Mouse (Mus musculus): ENCODE data around the gene Hexim1. TPM values are rescaled to one million over a fixed set of nuclear protein-coding genes. Genes with fewer than 3 reads are reported as not detected.

Gene Hexim1
- total RNA-seq, 2 experiments from 2014 or later = 18.6 to 21.8 TPM

DNA sequence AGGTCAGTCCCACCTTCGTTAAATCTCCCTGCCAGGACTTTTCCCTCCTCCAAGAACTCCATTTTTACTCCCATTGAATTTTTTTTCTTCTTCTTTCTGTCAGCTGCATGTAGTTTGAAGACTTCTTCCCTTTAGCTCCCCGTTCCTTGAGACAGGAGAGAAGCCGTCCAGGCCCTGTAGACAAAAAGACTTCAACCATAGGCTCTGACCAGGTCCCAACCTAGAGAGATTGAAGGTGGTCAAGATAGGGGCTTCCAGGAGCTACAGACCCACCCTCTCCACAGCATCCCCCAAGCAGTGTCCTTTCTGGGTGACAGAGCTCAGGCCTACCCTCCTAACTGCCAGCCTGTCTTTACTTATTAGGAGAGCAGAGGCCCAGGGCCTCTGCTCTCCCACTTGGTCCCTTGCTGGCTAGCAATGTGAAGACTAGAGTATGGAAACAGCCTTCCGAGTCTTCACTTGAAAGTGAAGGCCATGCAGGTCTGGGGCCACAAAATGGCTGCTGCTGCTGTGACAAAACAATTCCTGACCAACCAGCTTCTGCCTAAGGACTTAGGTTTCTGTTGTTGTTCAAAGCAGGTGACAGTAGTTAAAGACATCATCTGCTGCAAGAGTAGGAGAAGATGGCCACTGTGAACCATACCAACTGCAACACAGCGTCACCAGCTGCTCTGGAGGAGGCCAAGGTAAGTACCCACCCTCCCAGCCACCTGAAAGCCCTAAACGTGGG, 17.6 kb downstream of the Hexim1 start:
- Histone ChIP-seq H3K4me3 (peak overlapping the region; percentile 65), H3K27ac (peak overlapping the region; percentile 100)
- intact Hi-C loops (cut with DNase I) = no loop called here
- no peak for DNase-seq
- TF ChIP-seq CTCF (IDR thresholded peaks at IDR 0.05) = no peak

DNA sequence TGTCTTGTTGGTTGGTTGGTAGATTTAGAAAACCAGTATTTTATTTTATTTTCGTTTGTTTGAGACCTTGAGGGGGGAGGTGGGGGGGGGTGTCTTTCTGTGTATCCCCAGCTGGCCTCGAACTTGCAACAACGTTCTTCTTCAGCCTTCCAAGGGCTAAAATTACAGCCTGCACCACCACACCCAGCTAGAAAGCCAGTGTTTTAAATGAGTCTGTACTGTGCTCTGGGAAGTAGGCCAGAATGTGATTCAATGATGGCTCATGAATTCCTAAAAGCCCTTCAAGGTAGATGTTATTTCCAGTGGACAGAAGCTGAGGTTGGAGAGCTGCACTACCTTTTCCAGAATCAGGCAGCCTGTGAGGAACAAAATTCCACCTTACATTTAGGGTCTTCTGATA, 18.2 kb downstream of the Hexim1 start:
- no peak for TF ChIP-seq CTCF (IDR thresholded peaks at IDR 0.05)
- intact Hi-C loops (cut with DNase I) = no loop called here
- Histone ChIP-seq H3K4me3 (no peak overlapping the region), H3K27ac (peak overlapping the region; percentile 100)
- no peak for DNase-seq

DNA sequence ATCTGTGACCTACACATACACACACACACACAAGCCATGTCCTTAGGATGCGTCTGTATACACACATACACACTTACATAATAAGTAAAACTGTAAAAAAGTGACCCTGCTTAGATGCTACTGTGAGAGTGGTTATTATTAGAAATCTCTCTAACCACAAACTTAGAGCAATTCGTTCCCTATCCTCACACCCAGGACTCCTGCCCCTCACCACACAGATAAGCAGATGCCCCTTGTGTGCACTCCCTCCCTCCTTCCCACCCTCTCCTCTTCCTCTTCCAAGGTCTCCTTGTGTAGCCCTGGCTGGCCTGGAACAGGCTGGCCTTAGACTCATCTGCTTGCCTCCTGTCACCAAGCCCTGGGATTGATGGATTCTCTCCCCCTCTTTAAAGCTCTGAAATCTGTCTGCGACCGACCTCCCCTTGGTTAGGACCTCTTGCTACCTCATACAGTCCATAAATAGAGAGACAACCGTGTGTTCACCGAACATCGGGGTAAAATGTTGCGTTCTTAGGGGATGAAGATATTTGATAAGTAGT, 20.1 kb downstream of the Hexim1 start:
- TF ChIP-seq CTCF (IDR thresholded peaks at IDR 0.05) = no peak
- intact Hi-C loops (cut with DNase I) = no loop called here

DNA sequence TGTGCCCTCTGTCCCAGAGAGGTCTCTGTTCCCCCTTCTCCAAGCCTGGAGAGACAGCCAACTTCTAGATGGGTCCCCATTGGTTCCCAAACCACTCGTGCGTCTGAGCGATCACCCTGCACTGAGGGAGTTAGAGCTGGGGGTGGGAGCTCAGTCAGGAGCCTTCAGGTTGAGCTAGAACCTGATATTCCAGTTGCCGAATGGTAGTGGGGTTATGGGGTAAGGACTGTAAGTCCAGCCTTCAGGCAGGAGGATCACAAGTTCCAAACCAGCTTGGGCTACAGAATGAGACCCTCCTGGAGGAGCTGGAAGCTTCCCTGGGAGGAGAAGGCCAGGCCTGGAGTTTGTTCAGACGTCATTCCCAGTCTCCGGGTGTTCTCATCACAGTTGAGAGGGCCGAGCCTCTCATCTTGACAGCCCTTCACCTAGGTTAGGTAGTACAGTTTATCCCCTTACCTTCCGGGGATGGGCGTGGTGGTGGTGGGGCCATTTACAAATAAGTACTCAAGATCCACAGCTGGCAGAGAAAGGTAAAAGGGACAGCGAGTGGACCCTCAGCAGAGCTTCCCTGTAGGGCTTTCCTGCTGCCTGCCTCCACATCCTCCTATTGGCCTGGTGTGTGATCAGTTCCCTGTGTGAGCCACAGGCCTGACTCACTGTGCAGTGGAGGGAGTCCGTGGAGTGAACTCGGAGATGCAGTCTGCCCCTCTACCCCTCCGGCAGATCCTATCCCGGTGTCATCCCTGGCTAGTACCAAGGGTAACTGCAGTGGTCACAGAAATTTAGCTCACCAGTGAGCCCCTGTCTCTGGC, 24.1 kb downstream of the Hexim1 start:
- no peak for DNase-seq
- Histone ChIP-seq H3K4me3 (no peak overlapping the region), H3K27ac (peak overlapping the region; percentile 84)
- intact Hi-C loops (cut with DNase I) = loop anchor here (5.0 kb wide), 1 partner anchor 38 kb away; the partner anchor contains the start of genes Acbd4 and Plcd3
- no peak for TF ChIP-seq CTCF (IDR thresholded peaks at IDR 0.05)

More for the DNA sequence above, 20.1 kb downstream of the Hexim1 start:
- no peak for DNase-seq
- H3K4me3 ChIP-seq = no peak overlapping the region
- no peak overlapping the region for H3K27ac ChIP-seq

DNA sequence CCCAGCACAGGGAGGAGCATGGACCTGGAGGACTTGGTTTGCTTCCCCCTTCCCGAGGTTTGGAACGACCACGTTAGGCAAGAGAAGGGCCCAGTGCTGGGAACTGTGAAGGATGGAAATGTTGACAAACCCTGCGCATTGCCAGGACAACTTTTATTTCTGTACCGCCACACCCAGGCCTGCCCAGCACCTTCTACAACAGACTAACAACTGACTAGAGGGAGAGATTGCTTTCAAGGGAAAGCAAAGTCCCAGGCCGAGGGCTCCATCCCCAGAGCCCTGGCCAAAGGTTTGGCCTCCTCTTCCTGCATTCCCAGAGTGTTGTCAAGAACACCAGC, 24.7 kb downstream of the Hexim1 start:
- Histone ChIP-seq H3K27ac (peak overlapping the region; percentile 84), H3K4me3 (peak overlapping the region; percentile 6; the same call in 1 of the 2 replicates)
- DNase-seq = peak; percentile 60
- no peak for TF ChIP-seq CTCF (IDR thresholded peaks at IDR 0.05)
- intact Hi-C loops (cut with DNase I) = loop anchor here (5.0 kb wide), 1 partner anchor 38 kb away; the partner anchor contains the start of genes Acbd4 and Plcd3

DNA sequence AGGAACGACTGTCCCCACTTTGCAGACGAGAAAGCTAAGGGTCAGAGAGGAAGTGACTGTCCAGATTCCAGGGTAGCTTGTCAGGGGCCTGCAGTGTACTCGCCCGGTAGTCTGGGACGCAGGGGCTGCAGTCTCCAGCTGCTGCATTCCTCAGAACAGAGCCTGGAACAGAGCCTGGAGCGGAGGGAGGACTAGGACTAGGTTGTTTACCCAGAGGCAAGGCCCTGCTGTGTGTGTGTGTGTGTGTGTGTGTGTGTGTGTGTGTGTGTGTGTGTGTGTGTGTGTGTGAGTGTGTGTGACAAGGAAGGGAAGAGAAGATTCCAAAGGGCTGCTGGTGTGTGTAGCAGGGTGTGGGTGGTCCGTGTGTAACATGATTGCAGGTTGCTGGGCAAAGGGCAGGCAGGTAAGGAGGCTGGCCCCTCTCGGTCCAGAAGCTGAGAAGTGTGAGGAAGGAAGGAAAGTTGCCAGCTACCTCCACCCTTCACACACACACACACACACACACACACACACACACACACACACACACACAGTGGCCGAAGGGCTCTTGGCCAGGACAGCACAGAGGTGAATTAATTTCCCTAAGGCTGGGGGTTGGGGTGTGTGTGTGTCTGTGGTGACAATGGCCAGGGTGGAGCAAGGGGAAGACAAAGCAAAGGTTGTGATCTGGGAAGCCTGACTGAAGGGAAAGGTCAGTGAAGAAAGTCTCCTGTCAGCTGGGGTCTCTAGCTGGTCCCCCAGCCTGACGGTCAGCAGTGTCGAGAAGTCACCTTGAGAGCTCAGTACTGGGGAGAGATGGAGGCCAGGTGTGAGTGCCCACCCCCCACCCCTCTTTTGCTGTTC, 25.3 kb downstream of the Hexim1 start:
- DNase-seq = peak; percentile 79
- Histone ChIP-seq H3K4me3 (peak overlapping the region; percentile 32), H3K27ac (peak overlapping the region; percentile 84)
- intact Hi-C loops (cut with DNase I) = loop anchor here (5.0 kb wide), 1 partner anchor 39 kb away; the partner anchor contains the start of genes Acbd4 and Plcd3
- no peak for TF ChIP-seq CTCF (IDR thresholded peaks at IDR 0.05)

DNA sequence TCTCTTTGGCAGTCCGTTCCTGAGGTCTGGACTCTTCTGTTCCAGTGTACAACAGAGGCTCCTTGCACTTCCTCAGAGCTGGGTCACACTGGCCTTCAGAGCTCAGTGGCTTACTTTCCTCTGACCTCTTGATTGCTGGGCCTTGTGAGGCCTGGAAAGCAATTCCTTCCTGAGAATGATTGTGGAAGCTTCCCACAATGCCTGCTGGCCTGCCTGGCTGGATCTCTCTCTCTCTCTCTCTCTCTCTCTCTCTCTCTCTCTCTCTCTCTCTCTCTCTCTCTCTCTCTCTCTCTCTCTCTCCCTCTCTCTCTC, 25.9 kb downstream of the Hexim1 start:
- intact Hi-C loops (cut with DNase I) = loop anchor here (5.0 kb wide), 1 partner anchor 40 kb away; the partner anchor contains the start of genes Acbd4 and Plcd3
- Histone ChIP-seq H3K27ac (peak overlapping the region; percentile 84), H3K4me3 (peak overlapping the region; percentile 32)
- no peak for DNase-seq
- TF ChIP-seq CTCF (IDR thresholded peaks at IDR 0.05) = no peak

DNA sequence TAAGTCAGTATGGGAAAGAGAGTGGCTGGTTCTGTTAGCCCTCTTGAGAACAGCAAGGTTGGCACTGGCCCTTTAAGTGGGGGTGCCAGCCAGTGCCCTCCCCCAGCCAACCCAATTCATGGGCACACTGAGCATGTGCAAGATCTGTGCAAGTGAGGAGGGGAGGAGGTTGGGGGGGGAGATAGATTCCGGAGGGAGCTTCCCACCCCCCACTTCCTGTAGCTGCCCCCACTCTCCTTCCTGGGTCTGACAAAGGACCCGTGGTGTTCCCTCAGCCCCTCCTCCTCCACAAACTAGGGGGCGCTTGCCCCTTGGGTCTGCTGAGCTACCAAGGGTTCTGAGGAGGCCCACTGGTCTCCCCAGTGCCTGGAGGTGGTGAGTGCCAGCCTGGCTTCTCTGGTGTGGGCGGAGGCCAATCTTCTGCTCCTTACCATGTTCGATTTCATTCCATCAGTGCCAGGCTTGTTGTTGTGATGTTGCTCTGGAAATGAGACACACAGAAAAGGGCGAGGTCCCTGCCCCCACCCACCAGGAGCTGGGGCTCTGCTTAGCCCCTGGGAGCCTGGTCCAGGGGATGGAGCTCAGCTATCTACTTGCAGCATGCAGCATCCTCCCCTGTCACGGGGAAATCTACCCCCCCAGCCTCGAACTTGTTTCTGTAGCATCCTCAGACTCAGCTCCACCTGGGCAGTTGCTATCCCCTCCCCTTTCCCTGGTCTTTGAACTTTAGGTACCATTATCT, 26.6 kb downstream of the Hexim1 start:
- H3K27ac ChIP-seq = peak overlapping the region; percentile 84
- DNase-seq = peak; percentile 71
- H3K4me3 ChIP-seq = peak overlapping the region; percentile 52
- intact Hi-C loops (cut with DNase I) = loop anchor here (5.0 kb wide), 1 partner anchor 40 kb away; the partner anchor contains the start of genes Acbd4 and Plcd3
- TF ChIP-seq CTCF (IDR thresholded peaks at IDR 0.05) = no peak

DNA sequence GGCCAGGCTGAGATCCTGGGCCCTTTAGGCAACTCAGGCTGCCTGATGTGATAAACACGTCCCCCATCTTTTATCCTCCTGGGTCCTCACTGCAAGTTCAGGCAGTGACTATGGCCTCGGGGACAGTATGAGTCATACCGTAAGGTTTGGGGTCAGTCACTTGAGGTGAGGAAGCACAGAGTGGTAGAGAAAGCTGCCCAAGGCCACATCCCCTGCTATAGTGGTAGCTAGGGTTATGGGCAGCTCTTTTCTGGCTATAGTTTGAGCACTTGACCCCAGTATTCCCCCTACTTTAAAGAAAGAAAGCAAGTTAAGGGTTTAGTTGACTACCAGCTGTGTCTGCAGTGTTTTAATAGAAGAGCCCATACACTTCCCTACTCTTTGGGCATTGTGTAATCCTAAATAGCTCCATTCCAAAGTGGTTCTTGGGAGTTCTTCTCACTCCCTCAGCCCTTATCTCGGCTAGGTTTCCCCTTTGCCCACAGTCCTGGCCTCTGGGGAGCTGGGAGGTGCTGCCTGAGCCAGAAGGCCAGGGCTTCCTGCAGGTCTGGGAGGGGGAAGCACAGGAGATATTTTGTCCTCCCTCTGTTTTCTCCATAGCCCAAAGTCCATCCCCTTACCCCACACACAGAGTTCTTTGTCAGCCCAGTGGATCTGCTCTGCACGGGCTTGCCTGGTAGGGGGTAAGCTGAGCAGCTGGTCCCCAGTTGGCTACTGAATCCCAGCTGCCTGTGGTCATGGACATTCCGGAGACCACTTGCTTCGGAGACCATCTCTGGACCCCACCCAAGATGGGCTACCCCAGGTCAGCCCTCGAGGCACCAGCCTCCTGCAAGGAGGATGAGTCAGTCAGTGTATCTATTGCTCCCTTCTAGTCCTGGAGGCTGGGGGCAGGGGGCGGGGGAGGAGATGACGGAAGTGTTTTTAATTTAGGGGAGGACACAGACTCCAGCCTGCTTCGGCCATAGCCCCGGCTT, 28.6 kb downstream of the Hexim1 start:
- 0 out of 2 replicates have a peak overlapping the region, but pooled peaks have one; percentile 13 for H3K27ac ChIP-seq
- DNase-seq = no peak
- TF ChIP-seq CTCF (IDR thresholded peaks at IDR 0.05) = no peak
- intact Hi-C loops (cut with DNase I) = loop anchor here (5.0 kb wide), 1 partner anchor 42 kb away; the partner anchor contains the start of genes Acbd4 and Plcd3
- no peak overlapping the region for H3K4me3 ChIP-seq

DNA sequence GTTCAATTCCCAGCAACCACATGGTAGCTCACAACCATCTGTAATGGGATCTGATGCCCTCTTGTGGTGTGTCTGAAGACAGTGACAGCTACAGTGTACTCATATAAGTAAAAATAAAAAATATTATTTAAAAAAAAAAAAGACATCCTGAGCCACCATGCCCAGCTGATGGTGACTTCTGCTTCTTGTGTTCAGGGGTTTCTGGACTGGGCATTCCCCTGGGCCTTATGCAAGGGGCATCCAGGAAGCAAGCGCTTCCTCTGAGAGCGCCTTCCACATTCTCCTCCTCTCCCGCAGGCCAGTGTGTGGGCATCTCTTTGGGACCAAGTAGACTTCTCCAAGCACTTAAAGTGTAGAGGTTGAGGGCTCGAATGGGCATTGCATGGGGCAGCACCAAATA, 30.4 kb downstream of the Hexim1 start:
- no peak for TF ChIP-seq CTCF (IDR thresholded peaks at IDR 0.05)
- DNase-seq = no peak
- H3K4me3 ChIP-seq = no peak overlapping the region
- H3K27ac ChIP-seq = no peak overlapping the region
- intact Hi-C loops (cut with DNase I) = no loop called here

All from gastrocnemius, adult 2 months (tissue).